Comparison of ENCODE assay signal across 8 mouse cellular contexts in the genomic region with DNA sequence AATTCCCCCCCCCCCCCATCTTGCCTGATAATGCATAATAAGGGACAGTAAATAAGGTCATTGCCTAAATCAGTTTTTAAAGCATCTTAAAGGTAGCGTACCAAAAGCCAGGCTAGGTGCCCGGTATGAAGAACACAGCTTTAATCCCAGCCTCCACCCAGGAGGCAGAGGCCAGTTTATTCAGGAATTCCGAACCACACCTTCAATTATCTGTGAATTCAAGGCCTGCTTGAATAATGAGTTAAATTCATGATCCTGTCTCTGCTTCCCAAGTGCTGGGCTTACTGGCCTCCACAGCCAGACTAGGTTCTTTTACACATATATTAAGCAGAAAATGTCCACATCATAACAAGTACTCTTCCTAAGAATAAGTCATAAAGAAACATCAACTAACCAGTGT. TPM values are rescaled to one million over a fixed set of nuclear protein-coding genes. Genes with fewer than 3 reads are reported as not detected.
DNase-seq lines count a peak whose midpoint lies in the region; ATAC-seq and TF ChIP-seq lines count a peak whose summit lies in the region.

No protein-coding gene starts in this region.

- peak overlapping the region; percentile 88 for H3K9ac ChIP-seq in kidney, embryonic 16.5 days (replicated peaks; ENCODE audit: low read length)

- ATAC-seq in kidney, embryonic 16.5 days (ENCODE audit: low FRiP score, low TSS enrichment): peak; percentile 3; the same call in 1 of the 2 replicates

- 17% methylated on average over 3 of the region's 3 CpGs for WGBS in kidney, embryonic 16.5 days

- H3K27ac ChIP-seq in kidney, embryonic 16.5 days (ENCODE audit: low read length): 0 out of 2 replicates have a peak overlapping the region, but pooled peaks have one; percentile 69
- H3K27ac ChIP-seq in brown adipose tissue, adult 24 weeks (replicated peaks; ENCODE audit: low read depth, low read length): no peak overlapping the region

- no peak for TF ChIP-seq POLR2A in myocyte (IDR thresholded peaks at IDR 0.05; ENCODE audit: insufficient read length, low read depth)

- peaks cover 10% of the 10 kb centered on the region for H3K4me1 ChIP-seq in kidney, embryonic 16.5 days (ENCODE audit: insufficient read depth, low read length)
- H3K4me1 ChIP-seq in brown adipose tissue, adult 24 weeks (ENCODE audit: control insufficient read depth, insufficient read depth, insufficient read length, low read length): 0 out of 2 replicates have a peak, but pooled peaks cover 2% of the 10 kb centered on the region

- peaks cover 13% of the 10 kb centered on the region for H3K36me3 ChIP-seq in kidney, embryonic 16.5 days (ENCODE audit: insufficient read depth, low read length)
- H3K36me3 ChIP-seq in myocyte (ENCODE audit: control insufficient read depth, insufficient read depth): peaks cover 14% of the 10 kb centered on the region

- H3K9me3 ChIP-seq in kidney, embryonic 16.5 days (ENCODE audit: low read length): no peaks in the 10 kb centered on the region

- no peak for DNase-seq in kidney, postnatal 4 days
- peak; percentile 21 for DNase-seq in induced T-regulatory cell, adult 2 months (ENCODE audit: low read depth)
- no peak for DNase-seq in thymus, adult 18-20 months
- no peak for DNase-seq in left cerebral cortex, adult 18-20 months (ENCODE audit: low spot score in 2 of 2)
- no peak for DNase-seq in spleen, postnatal 10 days (ENCODE audit: low spot score in 2 of 2)

- H3K79me2 ChIP-seq in myocyte (ENCODE audit: control insufficient read depth, insufficient read depth): peaks cover 32% of the 10 kb centered on the region

- H3K4me2 ChIP-seq in kidney, embryonic 16.5 days (replicated peaks; ENCODE audit: low read depth, low read length): peak overlapping the region; percentile 95
- H3K4me2 ChIP-seq in myocyte (ENCODE audit: low read depth): peak overlapping the region; percentile 81

- no peaks in the 10 kb centered on the region for H3K27me3 ChIP-seq in kidney, embryonic 16.5 days (ENCODE audit: insufficient read depth, low read length)
- no peaks in the 10 kb centered on the region for H3K27me3 ChIP-seq in myocyte (ENCODE audit: control insufficient read depth, insufficient read depth, insufficient read length)

- no peak overlapping the region for H3ac ChIP-seq in myocyte (ENCODE audit: control insufficient read depth, insufficient read length)

- peak overlapping the region; percentile 89 for H3K4me3 ChIP-seq in kidney, embryonic 16.5 days (ENCODE audit: low read length)
- peak overlapping the region; percentile 77 for H3K4me3 ChIP-seq in brown adipose tissue, adult 24 weeks (ENCODE audit: insufficient read depth, low read depth, low read length)
- peak overlapping the region; percentile 36 for H3K4me3 ChIP-seq in myocyte

TF ChIP-seq in myocyte, 11 proteins besides CTCF, POLR2A, EP300 and RAD21:
- TF ChIP-seq MYOD1 (IDR thresholded peaks at IDR 0.05; ENCODE audit: control insufficient read depth in 1 of 3, insufficient read length in 2 of 3, low read depth in 2 of 3) (no peak), TCF3 (IDR thresholded peaks at IDR 0.05; ENCODE audit: insufficient read length, low read depth) (no peak), TCF12 (IDR thresholded peaks at IDR 0.05; ENCODE audit: insufficient read depth, poor library complexity, severe bottlenecking) (no peak), E2F4 (IDR thresholded peaks at IDR 0.05; ENCODE audit: insufficient read depth) (no peak), REST (IDR thresholded peaks at IDR 0.05; ENCODE audit: insufficient read depth, insufficient read length) (no peak), CEBPB (IDR thresholded peaks at IDR 0.05; ENCODE audit: insufficient read depth, poor library complexity, severe bottlenecking) (no peak), USF1 (IDR thresholded peaks at IDR 0.05; ENCODE audit: low read depth) (no peak), MAX (IDR thresholded peaks at IDR 0.05; ENCODE audit: low read depth) (no peak), POLR2AphosphoS2 (IDR thresholded peaks at IDR 0.05; ENCODE audit: insufficient read length, low read depth) (no peak)

RNA-seq across cellular contexts. Expression of gene Dnajc21, which starts 0.6 kb away (rescaled TPM):
- 7.8 and 9.1 TPM in 2 replicates for polyA plus RNA-seq in kidney, embryonic 16.5 days (2015; fragmentation: Nextera tagmentation; extraction: Ambion mirVana)
- polyA plus RNA-seq in brown adipose tissue, adult 24 weeks (2012; ENCODE audit: insufficient read depth, insufficient read length, missing spikeins): 43.8 and 52.2 TPM in 2 replicates
- 16.6 TPM for polyA plus RNA-seq in myocyte (2012; fragmentation: generic; extraction: Trizol)
- 10 to 100 TPM; 32.2 to 34.7 TPM for total RNA-seq in left cerebral cortex, adult 18-20 months (2021)

RNA-seq across cellular contexts. Expression of gene Brix1, which starts 14.8 kb away (rescaled TPM):
- 92.1 and 93.4 TPM in 2 replicates for polyA plus RNA-seq in kidney, embryonic 16.5 days (2015; fragmentation: Nextera tagmentation; extraction: Ambion mirVana)
- polyA plus RNA-seq in brown adipose tissue, adult 24 weeks (2012; ENCODE audit: insufficient read depth, insufficient read length, missing spikeins): 26.3 and 29.3 TPM in 2 replicates
- 23.4 TPM for polyA plus RNA-seq in myocyte (2012; fragmentation: generic; extraction: Trizol)
- 10 to 100 TPM; 21.8 to 25.1 TPM for total RNA-seq in left cerebral cortex, adult 18-20 months (2021)

RNA-seq across cellular contexts. Expression of gene Rad1, which starts 14.9 kb away (rescaled TPM):
- polyA plus RNA-seq in kidney, embryonic 16.5 days (2015; fragmentation: Nextera tagmentation; extraction: Ambion mirVana): 26.8 and 33.7 TPM in 2 replicates
- 3.9 and 7.8 TPM in 2 replicates for polyA plus RNA-seq in brown adipose tissue, adult 24 weeks (2012; ENCODE audit: insufficient read depth, insufficient read length, missing spikeins)
- 16.6 TPM for polyA plus RNA-seq in myocyte (2012; fragmentation: generic; extraction: Trizol)
- 10 to 100 TPM; 16.6 to 21.4 TPM for total RNA-seq in left cerebral cortex, adult 18-20 months (2021)

Comparison
In these comparisons a context has a peak if more than half of its experiments do, and no peak if none do; other contexts are left out.
1. H3K4me3 ChIP-seq: peak in every context shown above with its lines; median percentile 89 in kidney, embryonic 16.5 days; 77 in brown adipose tissue, adult 24 weeks; 36 in myocyte.